Mouse (Mus musculus): Measurements from ENCODE around the gene Mad2l1bp. TPM values are rescaled to one million over a fixed set of nuclear protein-coding genes. Genes with fewer than 3 reads are reported as not detected.

Mad2l1bp gene
- polyA plus RNA-seq, 1 experiment from 2014 or later, result 39.7 TPM

- H3K9me3 ChIP-seq (ENCODE audit: control insufficient read depth, low read length), result no peaks in the 10 kb centered on the region
- peak overlapping the region; percentile 79 for H3K9ac ChIP-seq (ENCODE audit: low read length)
- WGBS, result 1% methylated on average over 19 of the region's 19 CpGs
Measured at GRCm38 (mm10) chr17:46161179-46161578, 7.8 kb upstream of the Mad2l1bp start.

GRCm38 (mm10) chr17:46160686-46161085 is 7.3 kb upstream of the Mad2l1bp start, which contains the start of gene Gtpbp2:
Gene Gtpbp2, plus strand, starts transcription at chr17:46161032.
- WGBS, result under 1% methylated on average over 23 of the region's 23 CpGs
- Histone ChIP-seq H3K36me3 (ENCODE audit: control insufficient read depth, insufficient read depth, low read length) (peaks cover 13% of the 10 kb centered on the region), H3K4me1 (ENCODE audit: control insufficient read depth, insufficient read depth, low read length) (peaks cover 4% of the 10 kb centered on the region; the same call in 1 of the 2 replicates), H3K27me3 (ENCODE audit: control insufficient read depth, insufficient read depth, low read length) (no peaks in the 10 kb centered on the region), H3K4me3 (ENCODE audit: low read depth, low read length) (peak within 1 kb of the TSS; percentile 77), H3K27ac (replicated peaks; ENCODE audit: low read depth, low read length) (peak within 1 kb of the TSS; percentile 62), H3K9ac (ENCODE audit: low read length) (peak within 1 kb of the TSS; percentile 79), H3K9me3 (ENCODE audit: control insufficient read depth, low read length) (no peaks in the 10 kb centered on the region), H3K4me2 (ENCODE audit: low read depth, severe bottlenecking) (peak within 1 kb of the TSS; percentile 76)
- DNase-seq (ENCODE audit: low spot score) (peak; percentile 96), ATAC-seq (ENCODE audit: insufficient number of reproducible peaks, low FRiP score, low TSS enrichment, low read depth) (peak; percentile 90)

More at GRCm38 (mm10) chr17:46161179-46161578, 7.8 kb upstream of the Mad2l1bp start:
- H3K36me3 ChIP-seq (ENCODE audit: control insufficient read depth, insufficient read depth, low read length), result peaks cover 18% of the 10 kb centered on the region
- H3K27me3 ChIP-seq (ENCODE audit: control insufficient read depth, insufficient read depth, low read length), result no peaks in the 10 kb centered on the region
- peaks cover 4% of the 10 kb centered on the region; the same call in 1 of the 2 replicates for H3K4me1 ChIP-seq (ENCODE audit: control insufficient read depth, insufficient read depth, low read length)
- H3K4me2 ChIP-seq (ENCODE audit: low read depth, severe bottlenecking), result peak overlapping the region; percentile 76
- DNase-seq (ENCODE audit: low spot score) (peak; percentile 69), ATAC-seq (ENCODE audit: insufficient number of reproducible peaks, low FRiP score, low TSS enrichment, low read depth) (peak; percentile 23; the same call in 1 of the 2 replicates)
- H3K4me3 ChIP-seq (ENCODE audit: low read depth, low read length), result peak overlapping the region; percentile 77
- peak overlapping the region; percentile 42 for H3K27ac ChIP-seq (replicated peaks; ENCODE audit: low read depth, low read length)

GRCm38 (mm10) chr17:46160090-46160662 is 6.8 kb upstream of the Mad2l1bp start:
- H3K9ac ChIP-seq (ENCODE audit: low read length), result peak overlapping the region; percentile 79
- H3K4me2 ChIP-seq (ENCODE audit: low read depth, severe bottlenecking), result peak overlapping the region; percentile 76
- ATAC-seq (ENCODE audit: insufficient number of reproducible peaks, low FRiP score, low TSS enrichment, low read depth) (peak; percentile 77), DNase-seq (ENCODE audit: low spot score) (peak; percentile 92)
- peaks cover 8% of the 10 kb centered on the region for H3K36me3 ChIP-seq (ENCODE audit: control insufficient read depth, insufficient read depth, low read length)
- no peaks in the 10 kb centered on the region for H3K27me3 ChIP-seq (ENCODE audit: control insufficient read depth, insufficient read depth, low read length)
- H3K4me3 ChIP-seq (ENCODE audit: low read depth, low read length), result peak overlapping the region; percentile 77
- H3K27ac ChIP-seq (replicated peaks; ENCODE audit: low read depth, low read length), result peak overlapping the region; percentile 62; the same call in 1 of the 2 replicates
- no peaks in the 10 kb centered on the region for H3K9me3 ChIP-seq (ENCODE audit: control insufficient read depth, low read length)
- under 1% methylated on average over 16 of the region's 16 CpGs for WGBS
- H3K4me1 ChIP-seq (ENCODE audit: control insufficient read depth, insufficient read depth, low read length), result peaks cover 4% of the 10 kb centered on the region; the same call in 1 of the 2 replicates

GRCm38 (mm10) chr17:46159236-46159635 is 5.9 kb upstream of the Mad2l1bp start:
- 61% methylated on average over 2 of the region's 2 CpGs for WGBS
- H3K4me3 ChIP-seq (ENCODE audit: low read depth, low read length), result no peak overlapping the region
- no peak overlapping the region for H3K27ac ChIP-seq (replicated peaks; ENCODE audit: low read depth, low read length)

GRCm38 (mm10) chr17:46157131-46157530 is 3.8 kb upstream of the Mad2l1bp start:
- Histone ChIP-seq H3K27ac (replicated peaks; ENCODE audit: low read depth, low read length) (no peak overlapping the region), H3K4me1 (ENCODE audit: control insufficient read depth, insufficient read depth, low read length) (peaks cover 7% of the 10 kb centered on the region; the same call in 1 of the 2 replicates), H3K36me3 (ENCODE audit: control insufficient read depth, insufficient read depth, low read length) (no peaks in the 10 kb centered on the region), H3K9me3 (ENCODE audit: control insufficient read depth, low read length) (no peaks in the 10 kb centered on the region), H3K27me3 (ENCODE audit: control insufficient read depth, insufficient read depth, low read length) (no peaks in the 10 kb centered on the region), H3K4me3 (ENCODE audit: low read depth, low read length) (no peak overlapping the region), H3K4me2 (ENCODE audit: low read depth, severe bottlenecking) (no peak overlapping the region), H3K9ac (ENCODE audit: low read length) (no peak overlapping the region)
- no peak for ATAC-seq (ENCODE audit: insufficient number of reproducible peaks, low FRiP score, low TSS enrichment, low read depth)
- 88% methylated on average over 8 of the region's 8 CpGs for WGBS
- no peak for DNase-seq (ENCODE audit: low spot score)

More at GRCm38 (mm10) chr17:46159236-46159635, 5.9 kb upstream of the Mad2l1bp start:
- DNase-seq (ENCODE audit: low spot score) (no peak), ATAC-seq (ENCODE audit: insufficient number of reproducible peaks, low FRiP score, low TSS enrichment, low read depth) (no peak)
- Histone ChIP-seq H3K9ac (ENCODE audit: low read length) (no peak overlapping the region), H3K4me1 (ENCODE audit: control insufficient read depth, insufficient read depth, low read length) (peaks cover 4% of the 10 kb centered on the region; the same call in 1 of the 2 replicates), H3K36me3 (ENCODE audit: control insufficient read depth, insufficient read depth, low read length) (no peaks in the 10 kb centered on the region), H3K4me2 (ENCODE audit: low read depth, severe bottlenecking) (no peak overlapping the region), H3K27me3 (ENCODE audit: control insufficient read depth, insufficient read depth, low read length) (no peaks in the 10 kb centered on the region), H3K9me3 (ENCODE audit: control insufficient read depth, low read length) (no peaks in the 10 kb centered on the region)

GRCm38 (mm10) chr17:46156680-46157079 is 3.3 kb upstream of the Mad2l1bp start:
- WGBS, result 84% methylated on average over 5 of the region's 5 CpGs
- ATAC-seq (ENCODE audit: insufficient number of reproducible peaks, low FRiP score, low TSS enrichment, low read depth), result no peak
- no peak for DNase-seq (ENCODE audit: low spot score)

GRCm38 (mm10) chr17:46154336-46154735 is 983 bp upstream of the Mad2l1bp start:
- Histone ChIP-seq H3K9me3 (ENCODE audit: control insufficient read depth, low read length) (no peaks in the 10 kb centered on the region), H3K27me3 (ENCODE audit: control insufficient read depth, insufficient read depth, low read length) (no peaks in the 10 kb centered on the region), H3K4me3 (ENCODE audit: low read depth, low read length) (no peak overlapping the region), H3K36me3 (ENCODE audit: control insufficient read depth, insufficient read depth, low read length) (no peaks in the 10 kb centered on the region), H3K9ac (ENCODE audit: low read length) (no peak overlapping the region), H3K4me2 (ENCODE audit: low read depth, severe bottlenecking) (no peak overlapping the region), H3K27ac (replicated peaks; ENCODE audit: low read depth, low read length) (no peak overlapping the region), H3K4me1 (ENCODE audit: control insufficient read depth, insufficient read depth, low read length) (peaks cover 3% of the 10 kb centered on the region; the same call in 1 of the 2 replicates)
- no peak for DNase-seq (ENCODE audit: low spot score)
- no peak for ATAC-seq (ENCODE audit: insufficient number of reproducible peaks, low FRiP score, low TSS enrichment, low read depth)
- WGBS, result 97% methylated on average over 3 of the region's 3 CpGs

More at GRCm38 (mm10) chr17:46156680-46157079, 3.3 kb upstream of the Mad2l1bp start:
- no peak overlapping the region for H3K4me3 ChIP-seq (ENCODE audit: low read depth, low read length)
- H3K9ac ChIP-seq (ENCODE audit: low read length), result no peak overlapping the region
- H3K27me3 ChIP-seq (ENCODE audit: control insufficient read depth, insufficient read depth, low read length), result no peaks in the 10 kb centered on the region
- no peak overlapping the region for H3K27ac ChIP-seq (replicated peaks; ENCODE audit: low read depth, low read length)
- H3K4me2 ChIP-seq (ENCODE audit: low read depth, severe bottlenecking), result no peak overlapping the region
- no peaks in the 10 kb centered on the region for H3K9me3 ChIP-seq (ENCODE audit: control insufficient read depth, low read length)
- H3K4me1 ChIP-seq (ENCODE audit: control insufficient read depth, insufficient read depth, low read length), result peaks cover 7% of the 10 kb centered on the region; the same call in 1 of the 2 replicates
- no peaks in the 10 kb centered on the region for H3K36me3 ChIP-seq (ENCODE audit: control insufficient read depth, insufficient read depth, low read length)

- Histone ChIP-seq H3K4me3 (ENCODE audit: low read depth, low read length) (peak within 1 kb of the TSS; percentile 46), H3K9me3 (ENCODE audit: control insufficient read depth, low read length) (no peaks in the 10 kb centered on the region), H3K4me2 (ENCODE audit: low read depth, severe bottlenecking) (peak within 1 kb of the TSS; percentile 87), H3K27ac (replicated peaks; ENCODE audit: low read depth, low read length) (no peak within 1 kb of the TSS; the same call in 1 of the 2 replicates), H3K27me3 (ENCODE audit: control insufficient read depth, insufficient read depth, low read length) (no peaks in the 10 kb centered on the region), H3K36me3 (ENCODE audit: control insufficient read depth, insufficient read depth, low read length) (peaks cover 4% of the 10 kb centered on the region; the same call in 1 of the 2 replicates), H3K4me1 (ENCODE audit: control insufficient read depth, insufficient read depth, low read length) (peaks cover 6% of the 10 kb centered on the region), H3K9ac (ENCODE audit: low read length) (peak within 1 kb of the TSS; percentile 51)
- ATAC-seq (ENCODE audit: insufficient number of reproducible peaks, low FRiP score, low TSS enrichment, low read depth) (peak; percentile 88), DNase-seq (ENCODE audit: low spot score) (peak; percentile 88)
- 7% methylated on average over 37 of the region's 37 CpGs for WGBS
Measured at GRCm38 (mm10) chr17:46143578-46144423, 9.6 kb downstream of the Mad2l1bp start, which contains the start of gene Rsph9. Gene Rsph9, minus strand, starts transcription at chr17:46144216.

Measured in limb, embryonic 11.5 days (tissue).